Mouse (Mus musculus): Measurements from ENCODE around the gene Olfr1260. TPM values are rescaled to one million over a fixed set of nuclear protein-coding genes. Genes with fewer than 3 reads are reported as not detected.

Gene Olfr1260
- total RNA-seq (2014; rRNA removed) (not detected in 2 replicates), polyA plus RNA-seq (2015; fragmentation: Nextera tagmentation; extraction: Ambion mirVana) (not detected in 2 replicates)

GRCm38 (mm10) chr2:89974184-89974583 lies at the start of gene Olfr1260:
Gene Olfr1260, plus strand, starts transcription at chr2:89974340.
- no peaks in the 10 kb centered on the region for H3K9me3 ChIP-seq (ENCODE audit: low read length)
- DNase-seq (ENCODE audit: low spot score) (peak; percentile 13), ATAC-seq (no peak)
- no peaks in the 10 kb centered on the region for H3K27me3 ChIP-seq (ENCODE audit: insufficient read depth, low read length)
- WGBS: 45% methylated on average over 2 of the region's 2 CpGs
- no peak for TF ChIP-seq CTCF (IDR thresholded peaks at IDR 0.05; ENCODE audit: low read depth)
- H3K4me1 ChIP-seq (ENCODE audit: insufficient read depth, low read length): no peaks in the 10 kb centered on the region
- H3K27ac ChIP-seq: no peak within 1 kb of the TSS
- H3K4me3 ChIP-seq (ENCODE audit: low read length): no peak within 1 kb of the TSS
- no peak within 1 kb of the TSS for H3K9ac ChIP-seq (replicated peaks; ENCODE audit: low read length)
- no peaks in the 10 kb centered on the region for H3K36me3 ChIP-seq (ENCODE audit: insufficient read depth, low read length)
- H3K4me2 ChIP-seq (ENCODE audit: low read depth, low read length): no peak within 1 kb of the TSS

GRCm38 (mm10) chr2:89927009-89927408 lies 47.1 kb upstream of the Olfr1260 start, which contains the start of gene Olfr1258:
Gene Olfr1258, plus strand, starts transcription at chr2:89927309.
- ATAC-seq (no peak), DNase-seq (ENCODE audit: low spot score) (no peak)
- H3K9me3 ChIP-seq (ENCODE audit: low read length): no peaks in the 10 kb centered on the region
- H3K4me3 ChIP-seq (ENCODE audit: low read length): no peak within 1 kb of the TSS
- no peak within 1 kb of the TSS for H3K9ac ChIP-seq (replicated peaks; ENCODE audit: low read length)
- no peaks in the 10 kb centered on the region for H3K4me1 ChIP-seq (ENCODE audit: insufficient read depth, low read length)
- no peaks in the 10 kb centered on the region for H3K27me3 ChIP-seq (ENCODE audit: insufficient read depth, low read length)
- no peak within 1 kb of the TSS for H3K27ac ChIP-seq
- H3K4me2 ChIP-seq (ENCODE audit: low read depth, low read length): no peak within 1 kb of the TSS
- no peaks in the 10 kb centered on the region for H3K36me3 ChIP-seq (ENCODE audit: insufficient read depth, low read length)
- no peak for TF ChIP-seq CTCF (IDR thresholded peaks at IDR 0.05; ENCODE audit: low read depth)

GRCm38 (mm10) chr2:89948564-89948963 lies 25.6 kb upstream of the Olfr1260 start, which contains the start of gene Olfr1259:
Gene Olfr1259, minus strand, starts transcription at chr2:89948664.
- H3K9me3 ChIP-seq (ENCODE audit: low read length): no peaks in the 10 kb centered on the region
- H3K4me2 ChIP-seq (ENCODE audit: low read depth, low read length): no peak within 1 kb of the TSS
- no peak within 1 kb of the TSS for H3K27ac ChIP-seq
- DNase-seq (ENCODE audit: low spot score) (no peak), ATAC-seq (no peak)
- WGBS: 85% methylated on average over 5 of the region's 5 CpGs
- no peaks in the 10 kb centered on the region for H3K4me1 ChIP-seq (ENCODE audit: insufficient read depth, low read length)
- no peak for TF ChIP-seq CTCF (IDR thresholded peaks at IDR 0.05; ENCODE audit: low read depth)
- no peak within 1 kb of the TSS for H3K9ac ChIP-seq (replicated peaks; ENCODE audit: low read length)
- no peaks in the 10 kb centered on the region for H3K36me3 ChIP-seq (ENCODE audit: insufficient read depth, low read length)
- no peaks in the 10 kb centered on the region for H3K27me3 ChIP-seq (ENCODE audit: insufficient read depth, low read length)
- no peak within 1 kb of the TSS for H3K4me3 ChIP-seq (ENCODE audit: low read length)

- no peaks in the 10 kb centered on the region for H3K9me3 ChIP-seq (ENCODE audit: low read length)
- no peak for TF ChIP-seq CTCF (IDR thresholded peaks at IDR 0.05; ENCODE audit: low read depth)
- DNase-seq (ENCODE audit: low spot score) (no peak), ATAC-seq (no peak)
- H3K4me2 ChIP-seq (ENCODE audit: low read depth, low read length): no peak overlapping the region
- no peaks in the 10 kb centered on the region for H3K27me3 ChIP-seq (ENCODE audit: insufficient read depth, low read length)
- no peak overlapping the region for H3K9ac ChIP-seq (replicated peaks; ENCODE audit: low read length)
- H3K36me3 ChIP-seq (ENCODE audit: insufficient read depth, low read length): no peaks in the 10 kb centered on the region
- WGBS: 83% methylated on average over 2 of the region's 2 CpGs
- no peak overlapping the region for H3K4me3 ChIP-seq (ENCODE audit: low read length)
- H3K4me1 ChIP-seq (ENCODE audit: insufficient read depth, low read length): no peaks in the 10 kb centered on the region
- H3K27ac ChIP-seq: no peak overlapping the region
Observed at GRCm38 (mm10) chr2:89977709-89978108, 3.6 kb downstream of the Olfr1260 start.

GRCm38 (mm10) chr2:89990921-89991320 lies 16.8 kb downstream of the Olfr1260 start, which contains the start of gene Olfr1261:
Gene Olfr1261, plus strand, starts transcription at chr2:89991221.
- Histone ChIP-seq H3K4me1 (ENCODE audit: insufficient read depth, low read length) (no peaks in the 10 kb centered on the region), H3K27ac (no peak within 1 kb of the TSS), H3K4me3 (ENCODE audit: low read length) (no peak within 1 kb of the TSS), H3K27me3 (ENCODE audit: insufficient read depth, low read length) (no peaks in the 10 kb centered on the region), H3K9ac (replicated peaks; ENCODE audit: low read length) (no peak within 1 kb of the TSS), H3K4me2 (ENCODE audit: low read depth, low read length) (no peak within 1 kb of the TSS), H3K36me3 (ENCODE audit: insufficient read depth, low read length) (no peaks in the 10 kb centered on the region), H3K9me3 (ENCODE audit: low read length) (no peaks in the 10 kb centered on the region)
- TF ChIP-seq CTCF (IDR thresholded peaks at IDR 0.05; ENCODE audit: low read depth): no peak
- no peak for ATAC-seq
- no peak for DNase-seq (ENCODE audit: low spot score)

- Histone ChIP-seq H3K27ac (no peak within 1 kb of the TSS), H3K4me3 (ENCODE audit: low read length) (no peak within 1 kb of the TSS), H3K27me3 (ENCODE audit: insufficient read depth, low read length) (no peaks in the 10 kb centered on the region), H3K4me1 (ENCODE audit: insufficient read depth, low read length) (no peaks in the 10 kb centered on the region), H3K4me2 (ENCODE audit: low read depth, low read length) (no peak within 1 kb of the TSS), H3K9ac (replicated peaks; ENCODE audit: low read length) (no peak within 1 kb of the TSS), H3K36me3 (ENCODE audit: insufficient read depth, low read length) (no peaks in the 10 kb centered on the region), H3K9me3 (ENCODE audit: low read length) (no peaks in the 10 kb centered on the region)
- DNase-seq (ENCODE audit: low spot score): no peak
- no peak for ATAC-seq
- TF ChIP-seq CTCF (IDR thresholded peaks at IDR 0.05; ENCODE audit: low read depth): no peak
Observed at GRCm38 (mm10) chr2:89999845-90000244, 25.7 kb downstream of the Olfr1260 start, which contains the start of gene Olfr1262. Gene Olfr1262, plus strand, starts transcription at chr2:90000145.

GRCm38 (mm10) chr2:90011831-90012230 lies 37.7 kb downstream of the Olfr1260 start, which contains the start of gene Olfr1263:
Gene Olfr1263, plus strand, starts transcription at chr2:90012131.
- no peak within 1 kb of the TSS for H3K4me3 ChIP-seq (ENCODE audit: low read length)
- TF ChIP-seq CTCF (IDR thresholded peaks at IDR 0.05; ENCODE audit: low read depth): no peak
- DNase-seq (ENCODE audit: low spot score) (no peak), ATAC-seq (no peak)
- no peaks in the 10 kb centered on the region for H3K4me1 ChIP-seq (ENCODE audit: insufficient read depth, low read length)
- H3K9ac ChIP-seq (replicated peaks; ENCODE audit: low read length): no peak within 1 kb of the TSS
- WGBS: 81% methylated on average over 2 of the region's 2 CpGs
- no peaks in the 10 kb centered on the region for H3K27me3 ChIP-seq (ENCODE audit: insufficient read depth, low read length)
- H3K9me3 ChIP-seq (ENCODE audit: low read length): no peaks in the 10 kb centered on the region
- no peaks in the 10 kb centered on the region for H3K36me3 ChIP-seq (ENCODE audit: insufficient read depth, low read length)
- no peak within 1 kb of the TSS for H3K4me2 ChIP-seq (ENCODE audit: low read depth, low read length)
- H3K27ac ChIP-seq: no peak within 1 kb of the TSS

Measured in hindbrain, postnatal 0 days (tissue).